Comparison of ENCODE assay signal across 7 mouse cellular contexts in the genomic region with DNA sequence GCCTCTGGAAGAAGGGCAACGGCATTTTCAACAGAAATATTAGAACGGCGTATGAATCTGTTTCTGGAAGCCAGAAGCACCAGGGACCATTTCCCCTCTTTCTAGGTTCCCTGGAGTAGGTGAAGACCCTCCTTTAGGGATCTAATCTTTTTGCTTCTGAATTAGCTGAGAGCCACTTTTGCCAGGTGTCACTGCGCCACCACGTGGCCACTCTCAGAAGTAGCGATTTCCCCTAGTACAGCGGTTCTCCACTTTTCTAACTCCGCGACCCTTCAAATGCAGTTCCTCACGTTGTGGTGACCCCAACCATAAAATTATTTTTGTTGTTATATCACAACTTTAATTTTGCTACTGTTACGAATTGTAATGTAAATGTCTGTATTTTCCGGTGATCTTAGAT.
A peak's percentile ranks its signal among the peaks of the same experiment; 100 is the strongest.
DNase-seq lines count a peak whose midpoint lies in the region; ATAC-seq and TF ChIP-seq lines count a peak whose summit lies in the region.

No protein-coding gene starts in this region.

- peak; percentile 89 for TF ChIP-seq CTCF in left cerebral cortex, adult 2 months (IDR thresholded peaks at IDR 0.05)

- no peak overlapping the region for H3K4me3 ChIP-seq in ES-E14 (ENCODE audit: insufficient read depth in 1 of 2, low read depth in 1 of 2, low read length in 2 of 2, poor library complexity in 1 of 2, severe bottlenecking in 1 of 2)
- H3K4me3 ChIP-seq in embryonic facial prominence, embryonic 15.5 days (replicated peaks): no peak overlapping the region
- H3K4me3 ChIP-seq in left cerebral cortex, adult 2 months: no peak overlapping the region
- no peak overlapping the region for H3K4me3 ChIP-seq in midbrain, embryonic 12.5 days

- H3K36me3 ChIP-seq in ES-E14 (ENCODE audit: control insufficient read depth, insufficient read depth, low read length, poor library complexity, severe bottlenecking): no peaks in the 10 kb centered on the region
- H3K36me3 ChIP-seq in embryonic facial prominence, embryonic 15.5 days: no peaks in the 10 kb centered on the region
- H3K36me3 ChIP-seq in midbrain, embryonic 12.5 days: no peaks in the 10 kb centered on the region

- WGBS in embryonic facial prominence, embryonic 15.5 days: 17% methylated on average over 12 of the region's 12 CpGs
- 21% methylated on average over 12 of the region's 12 CpGs for WGBS in midbrain, embryonic 12.5 days

- H3K9me3 ChIP-seq in ES-E14 (ENCODE audit: control insufficient read depth, insufficient read depth, low read depth, low read length): no peaks in the 10 kb centered on the region
- H3K9me3 ChIP-seq in embryonic facial prominence, embryonic 15.5 days (replicated peaks): no peaks in the 10 kb centered on the region
- H3K9me3 ChIP-seq in midbrain, embryonic 12.5 days: no peaks in the 10 kb centered on the region

- H3K27ac ChIP-seq in ES-E14 (ENCODE audit: insufficient read depth, low read depth, low read length, poor library complexity, severe bottlenecking): no peak overlapping the region
- no peak overlapping the region for H3K27ac ChIP-seq in embryonic facial prominence, embryonic 15.5 days (replicated peaks)
- no peak overlapping the region for H3K27ac ChIP-seq in left cerebral cortex, adult 2 months
- H3K27ac ChIP-seq in midbrain, embryonic 12.5 days (replicated peaks): no peak overlapping the region

- 0 out of 2 replicates have a peak overlapping the region, but pooled peaks have one; percentile 20 for H3K4me2 ChIP-seq in embryonic facial prominence, embryonic 15.5 days (replicated peaks)
- H3K4me2 ChIP-seq in midbrain, embryonic 12.5 days (replicated peaks): 0 out of 2 replicates have a peak overlapping the region, but pooled peaks have one; percentile 10

- intact Hi-C loops in heart, postnatal 36 days (cut with DNase I): loop anchor here (1.0 to 2.0 kb wide), 2 partner anchors 49 to 287 kb away; no protein-coding TSS in a partner anchor
- intact Hi-C loops in left cerebral cortex, adult 2 months (cut with DNase I): loop anchor here (1.0 to 2.0 kb wide), 2 partner anchors 49 to 287 kb away; no protein-coding TSS in a partner anchor

- H3K4me1 ChIP-seq in ES-E14 (ENCODE audit: control insufficient read depth in 2 of 2, insufficient read depth in 2 of 2, low read length in 2 of 2, poor library complexity in 1 of 2): no peaks in the 10 kb centered on the region
- no peaks in the 10 kb centered on the region for H3K4me1 ChIP-seq in embryonic facial prominence, embryonic 15.5 days
- no peaks in the 10 kb centered on the region for H3K4me1 ChIP-seq in midbrain, embryonic 12.5 days

- in situ Hi-C loops in ES-E14 (cut with MboI; ENCODE audit: low sequenced_read_pairs in 2 of 2, unreplicated experiment in 2 of 2): loop anchor here in 1 of 2 experiments (10.0 kb wide), 1 partner anchor 283 kb away; no protein-coding TSS in a partner anchor

- H3K9ac ChIP-seq in ES-E14 (ENCODE audit: insufficient read depth, low read depth, low read length, poor library complexity, severe bottlenecking): no peak overlapping the region
- H3K9ac ChIP-seq in embryonic facial prominence, embryonic 15.5 days: no peak overlapping the region
- H3K9ac ChIP-seq in midbrain, embryonic 12.5 days (replicated peaks): no peak overlapping the region

- peak; percentile 36 for DNase-seq in ES-E14 (ENCODE audit: low read depth, low spot score)
- peak; percentile 75 for DNase-seq in adrenal gland, postnatal 10 days
- DNase-seq in heart, postnatal 36 days: peak; percentile 58 to 72
- peak; percentile 39 to 61 for DNase-seq in left cerebral cortex, adult 2 months (ENCODE audit: extremely low spot score in 1 of 2, low spot score in 2 of 2)
- DNase-seq in spleen, postnatal 14 days (ENCODE audit: low spot score in 2 of 2): peak; percentile 9 to 38

- no peaks in the 10 kb centered on the region for H3K27me3 ChIP-seq in embryonic facial prominence, embryonic 15.5 days
- H3K27me3 ChIP-seq in midbrain, embryonic 12.5 days: no peaks in the 10 kb centered on the region

- ATAC-seq in embryonic facial prominence, embryonic 15.5 days (ENCODE audit: insufficient number of reproducible peaks, low FRiP score, low TSS enrichment, low read depth): no peak
- peak; percentile 77 for ATAC-seq in midbrain, embryonic 12.5 days (ENCODE audit: low FRiP score, low read depth)

TF ChIP-seq in ES-E14, 5 proteins besides CTCF, POLR2A, EP300 and RAD21:
- TF ChIP-seq ZNF384 (IDR thresholded peaks at IDR 0.05; ENCODE audit: low read depth, low read length): no peak
- peak; percentile 79; the same call in 1 of the 2 replicates for TF ChIP-seq ZC3H11A (IDR thresholded peaks at IDR 0.05; ENCODE audit: borderline replicate concordance, low read depth, low read length)

Comparison
In these comparisons a context has a peak if more than half of its experiments do, and no peak if none do; other contexts are left out.
1. DNase-seq: peak in every context shown above with its lines; median percentile 75 in adrenal gland, postnatal 10 days; 65 in heart, postnatal 36 days; 50 in left cerebral cortex, adult 2 months; 36 in ES-E14; 24 in spleen, postnatal 14 days.